16 mouse cellular contexts compared by ENCODE assay signal in genomic region chr5:35905283-35905682, GRCm38 (mm10). TPM values are rescaled to one million over a fixed set of nuclear protein-coding genes. Genes with fewer than 3 reads are reported as not detected.
DNase-seq lines count a peak whose midpoint lies in the region; ATAC-seq and TF ChIP-seq lines count a peak whose summit lies in the region.
"Had no signal": no experiment of that assay in that cellular context is flagged by ENCODE, and none has a peak within 500 bp of the region (broad histone marks: within the 10 kb centered on the region; RNA-seq: fewer than 3 reads in every experiment).

No protein-coding gene starts in this region.

- peaks cover 92% of the 10 kb centered on the region for H3K4me1 ChIP-seq in heart, embryonic 13.5 days
- peaks cover 88% of the 10 kb centered on the region for H3K4me1 ChIP-seq in midbrain, embryonic 13.5 days (replicated peaks)
- H3K4me1 ChIP-seq in midbrain, embryonic 10.5 days = peaks cover 78% of the 10 kb centered on the region
- peaks cover 46% of the 10 kb centered on the region for H3K4me1 ChIP-seq in hindbrain, postnatal 0 days (ENCODE audit: insufficient read depth, low read length)
- peaks cover 34% of the 10 kb centered on the region for H3K4me1 ChIP-seq in olfactory bulb, adult 2 months (ENCODE audit: control insufficient read depth, insufficient read depth, low read length)
- peaks cover 16% of the 10 kb centered on the region; the same call in 1 of the 2 replicates for H3K4me1 ChIP-seq in liver, embryonic 12.5 days

- peak overlapping the region; percentile 79 for H3K27ac ChIP-seq in heart, embryonic 13.5 days (replicated peaks)
- H3K27ac ChIP-seq in midbrain, embryonic 13.5 days = no peak overlapping the region
- no peak overlapping the region for H3K27ac ChIP-seq in midbrain, embryonic 10.5 days (replicated peaks)
- peak overlapping the region; percentile 4; the same call in 1 of the 2 replicates for H3K27ac ChIP-seq in hindbrain, postnatal 0 days
- 0 out of 2 replicates have a peak overlapping the region, but pooled peaks have one; percentile 2 for H3K27ac ChIP-seq in olfactory bulb, adult 2 months (ENCODE audit: insufficient read depth, low read depth, low read length)
- H3K27ac ChIP-seq in liver, embryonic 12.5 days = no peak overlapping the region
- H3K27ac ChIP-seq: embryonic facial prominence, embryonic 15.5 days; stomach, postnatal 0 days had no signal

- H3K27me3 ChIP-seq in heart, embryonic 13.5 days (replicated peaks) = no peaks in the 10 kb centered on the region
- H3K27me3 ChIP-seq in midbrain, embryonic 13.5 days = no peaks in the 10 kb centered on the region
- H3K27me3 ChIP-seq in midbrain, embryonic 10.5 days (ENCODE audit: low read depth, poor library complexity, severe bottlenecking) = no peaks in the 10 kb centered on the region
- H3K27me3 ChIP-seq in hindbrain, postnatal 0 days (ENCODE audit: insufficient read depth, low read length) = no peaks in the 10 kb centered on the region
- no peaks in the 10 kb centered on the region for H3K27me3 ChIP-seq in liver, embryonic 12.5 days (replicated peaks)
- H3K27me3 ChIP-seq: embryonic facial prominence, embryonic 15.5 days had no signal

- H3K36me3 ChIP-seq in heart, embryonic 13.5 days = peaks cover 8% of the 10 kb centered on the region; the same call in 1 of the 2 replicates
- no peaks in the 10 kb centered on the region for H3K36me3 ChIP-seq in midbrain, embryonic 13.5 days
- no peaks in the 10 kb centered on the region for H3K36me3 ChIP-seq in midbrain, embryonic 10.5 days
- no peaks in the 10 kb centered on the region for H3K36me3 ChIP-seq in hindbrain, postnatal 0 days (ENCODE audit: insufficient read depth, low read length)
- H3K36me3 ChIP-seq in liver, embryonic 12.5 days = no peaks in the 10 kb centered on the region
- H3K36me3 ChIP-seq: embryonic facial prominence, embryonic 15.5 days had no signal

- DNase-seq in heart, postnatal 4 days = no peak
- DNase-seq in midbrain, embryonic 10.5 days (ENCODE audit: low spot score) = no peak
- DNase-seq in hindbrain, postnatal 0 days (ENCODE audit: low spot score) = no peak
- DNase-seq: cerebellum, adult 9-10 months; gastrocnemius, postnatal 36 days; kidney, adult 8-10 months; lung, adult 2 months; lung, postnatal 36 days had no signal

- no peak overlapping the region for H3K4me3 ChIP-seq in heart, embryonic 13.5 days
- H3K4me3 ChIP-seq in midbrain, embryonic 13.5 days (replicated peaks) = no peak overlapping the region
- H3K4me3 ChIP-seq in midbrain, embryonic 10.5 days = no peak overlapping the region
- H3K4me3 ChIP-seq in hindbrain, postnatal 0 days (ENCODE audit: low read length) = no peak overlapping the region
- H3K4me3 ChIP-seq in olfactory bulb, adult 2 months (ENCODE audit: insufficient read depth, low read depth, low read length) = no peak overlapping the region
- no peak overlapping the region for H3K4me3 ChIP-seq in liver, embryonic 12.5 days
- H3K4me3 ChIP-seq: embryonic facial prominence, embryonic 15.5 days had no signal

- no peaks in the 10 kb centered on the region for H3K9me3 ChIP-seq in heart, embryonic 13.5 days
- no peaks in the 10 kb centered on the region for H3K9me3 ChIP-seq in midbrain, embryonic 13.5 days
- no peaks in the 10 kb centered on the region for H3K9me3 ChIP-seq in midbrain, embryonic 10.5 days (replicated peaks)
- H3K9me3 ChIP-seq in hindbrain, postnatal 0 days (ENCODE audit: low read length) = no peaks in the 10 kb centered on the region
- no peaks in the 10 kb centered on the region for H3K9me3 ChIP-seq in liver, embryonic 12.5 days (replicated peaks)
- H3K9me3 ChIP-seq: embryonic facial prominence, embryonic 15.5 days had no signal

- 41% methylated on average over 8 of the region's 8 CpGs for WGBS in heart, embryonic 13.5 days
- 52% methylated on average over 8 of the region's 8 CpGs for WGBS in midbrain, embryonic 13.5 days
- 80% methylated on average over 8 of the region's 8 CpGs for WGBS in midbrain, embryonic 10.5 days
- 39% methylated on average over 8 of the region's 8 CpGs for WGBS in hindbrain, postnatal 0 days
- 52% methylated on average over 8 of the region's 8 CpGs for WGBS in olfactory bulb, adult 2 months
- WGBS in liver, embryonic 12.5 days (ENCODE audit: insufficient replicate concordance) = 34% methylated on average over 8 of the region's 8 CpGs

- ATAC-seq in heart, embryonic 13.5 days (ENCODE audit: extremely low read depth, insufficient number of reproducible peaks, low FRiP score, low TSS enrichment) = no peak
- no peak for ATAC-seq in midbrain, embryonic 13.5 days
- no peak for ATAC-seq in hindbrain, postnatal 0 days
- no peak for ATAC-seq in liver, embryonic 12.5 days
- ATAC-seq: inflammation-experienced regulatory T-cells, adult 6 months had no signal

- peak overlapping the region; percentile 18 for H3K4me2 ChIP-seq in heart, embryonic 13.5 days
- H3K4me2 ChIP-seq in midbrain, embryonic 13.5 days (replicated peaks) = no peak overlapping the region
- no peak overlapping the region for H3K4me2 ChIP-seq in hindbrain, postnatal 0 days (ENCODE audit: low read depth, low read length)
- H3K4me2 ChIP-seq in liver, embryonic 12.5 days = no peak overlapping the region
- H3K4me2 ChIP-seq: embryonic facial prominence, embryonic 15.5 days; midbrain, embryonic 11.5 days had no signal

- H3K9ac ChIP-seq in heart, embryonic 13.5 days = peak overlapping the region; percentile 75
- peak overlapping the region; percentile 29; the same call in 1 of the 2 replicates for H3K9ac ChIP-seq in midbrain, embryonic 13.5 days (replicated peaks)
- no peak overlapping the region for H3K9ac ChIP-seq in hindbrain, postnatal 0 days (replicated peaks; ENCODE audit: low read length)
- H3K9ac ChIP-seq in liver, embryonic 12.5 days = no peak overlapping the region
- H3K9ac ChIP-seq: embryonic facial prominence, embryonic 15.5 days had no signal

- no peak for TF ChIP-seq POLR2A in olfactory bulb, adult 2 months (IDR thresholded peaks at IDR 0.05; ENCODE audit: insufficient read depth, low read depth, low read length)

- no peak for TF ChIP-seq CTCF in hindbrain, postnatal 0 days (IDR thresholded peaks at IDR 0.05; ENCODE audit: low read depth)
- TF ChIP-seq CTCF in olfactory bulb, adult 2 months (IDR thresholded peaks at IDR 0.05; ENCODE audit: insufficient read depth, low read depth, low read length) = no peak

RNA-seq across cellular contexts. Expression of gene Afap1, which starts 12.2 kb away (rescaled TPM):
- polyA plus RNA-seq in heart, embryonic 13.5 days (2015; fragmentation: Nextera tagmentation; extraction: Ambion mirVana) = 24.9 and 26.9 TPM in 2 replicates
- 10 to 100 TPM; 45.2 to 45.9 TPM for total RNA-seq in heart, postnatal 4 days (2021)
- 68.7 and 73.0 TPM in 2 replicates for polyA plus RNA-seq in midbrain, embryonic 13.5 days (2015; fragmentation: Nextera tagmentation; extraction: Ambion mirVana)
- 21.6 and 34.3 TPM in 2 replicates for polyA plus RNA-seq in midbrain, embryonic 10.5 days (2016; fragmentation: Nextera tagmentation; extraction: Ambion mirVana)
- total RNA-seq in hindbrain, postnatal 0 days (2014; rRNA removed) = 59.7 and 89.4 TPM in 2 replicates
- 38.2 and 43.6 TPM in 2 replicates for polyA plus RNA-seq in hindbrain, postnatal 0 days (2015; fragmentation: Nextera tagmentation; extraction: Ambion mirVana)
- 69.1 TPM in 1 of 2 replicates, not detected in the other for polyA plus RNA-seq in olfactory bulb, adult 2 months (2012; ENCODE audit: insufficient read depth, insufficient read length, low replicate concordance, missing spikeins)
- polyA plus RNA-seq in liver, embryonic 12.5 days (2016; fragmentation: Nextera tagmentation; extraction: Ambion mirVana) = 2.6 and 2.7 TPM in 2 replicates

Comparison
In these comparisons a context has a peak if more than half of its experiments do, and no peak if none do; other contexts are left out.
1. H3K27ac ChIP-seq: peak in heart, embryonic 13.5 days (single experiment), hindbrain, postnatal 0 days (single experiment) and olfactory bulb, adult 2 months (single experiment); none in midbrain, embryonic 13.5 days (single experiment), midbrain, embryonic 10.5 days (single experiment) and liver, embryonic 12.5 days (single experiment).
2. H3K9ac ChIP-seq: peak in heart, embryonic 13.5 days (single experiment) and midbrain, embryonic 13.5 days (single experiment); none in hindbrain, postnatal 0 days (single experiment) and liver, embryonic 12.5 days (single experiment).